Mouse (Mus musculus): ENCODE results near the gene Pigx.

GRCm38 (mm10) chr16:32127046-32127445, 27.5 kb upstream of the Pigx start:
- TF ChIP-seq CTCF (IDR thresholded peaks at IDR 0.05; ENCODE audit: low read depth, low read length) (no peak), POLR2A (IDR thresholded peaks at IDR 0.05; ENCODE audit: borderline replicate concordance, low read depth, low read length) (no peak)
